Mouse (Mus musculus) A20 (cell line): ENCODE measurements at regions not wholly inside any gene's neighbourhood (a gene's known extent, or its start where the extent isn't known, plus 50 kb on each side); places are given as distances from the start of the nearest gene placed in this dataset.
A peak's percentile ranks its signal among the peaks of the same experiment; 100 is the strongest.

Source experiments
- DNase-seq: peaks from one replicate; pipeline ENCODE4 v3.0.0-alpha.2; 2011; ENCODE audit warnings: low read depth, low spot score

DNA sequence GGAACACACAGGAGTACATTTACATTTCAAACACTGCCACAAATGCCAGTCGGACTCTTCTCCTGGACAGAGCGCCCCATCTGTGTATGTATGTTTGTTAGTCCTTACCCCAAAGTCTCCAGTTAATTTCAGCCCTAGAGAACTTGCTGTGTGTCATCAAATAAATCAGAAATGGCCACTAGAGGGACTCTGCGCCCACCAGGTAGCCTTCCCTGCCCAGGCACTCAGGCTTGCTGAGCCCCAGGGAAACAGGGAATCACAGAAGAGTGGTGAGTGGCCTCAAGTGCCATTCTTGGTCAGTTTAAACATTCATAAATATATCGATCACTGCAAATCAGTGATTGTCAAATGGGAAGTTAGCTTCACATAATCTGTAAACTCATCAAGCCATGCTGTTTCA, 102.8 kb upstream of the Ube2dnl1 start:
- peak; percentile 2 for DNase-seq

GRCm38 (mm10) chrX:114816267-114816666, 88.5 kb upstream of the Ube2dnl1 start:
- DNase-seq = no peak

GRCm38 (mm10) chrX:114836906-114837305, 67.9 kb upstream of the Ube2dnl1 start:
- DNase-seq = no peak

GRCm38 (mm10) chrX:114843510-114843909, 61.3 kb upstream of the Ube2dnl1 start:
- no peak for DNase-seq
